Mouse (Mus musculus) spleen, postnatal 36 days (tissue): Measurements from ENCODE around the gene Cela1.
A peak's percentile ranks its signal among the peaks of the same experiment; 100 is the strongest.

Source experiments
- DNase-seq, 2 experiments: peaks; one replicate each; pipeline ENCODE4 v3.0.0; 2022; ENCODE audit warnings: low spot score in 2 of 2, mixed read lengths in 1 of 2

Cela1 gene

DNA sequence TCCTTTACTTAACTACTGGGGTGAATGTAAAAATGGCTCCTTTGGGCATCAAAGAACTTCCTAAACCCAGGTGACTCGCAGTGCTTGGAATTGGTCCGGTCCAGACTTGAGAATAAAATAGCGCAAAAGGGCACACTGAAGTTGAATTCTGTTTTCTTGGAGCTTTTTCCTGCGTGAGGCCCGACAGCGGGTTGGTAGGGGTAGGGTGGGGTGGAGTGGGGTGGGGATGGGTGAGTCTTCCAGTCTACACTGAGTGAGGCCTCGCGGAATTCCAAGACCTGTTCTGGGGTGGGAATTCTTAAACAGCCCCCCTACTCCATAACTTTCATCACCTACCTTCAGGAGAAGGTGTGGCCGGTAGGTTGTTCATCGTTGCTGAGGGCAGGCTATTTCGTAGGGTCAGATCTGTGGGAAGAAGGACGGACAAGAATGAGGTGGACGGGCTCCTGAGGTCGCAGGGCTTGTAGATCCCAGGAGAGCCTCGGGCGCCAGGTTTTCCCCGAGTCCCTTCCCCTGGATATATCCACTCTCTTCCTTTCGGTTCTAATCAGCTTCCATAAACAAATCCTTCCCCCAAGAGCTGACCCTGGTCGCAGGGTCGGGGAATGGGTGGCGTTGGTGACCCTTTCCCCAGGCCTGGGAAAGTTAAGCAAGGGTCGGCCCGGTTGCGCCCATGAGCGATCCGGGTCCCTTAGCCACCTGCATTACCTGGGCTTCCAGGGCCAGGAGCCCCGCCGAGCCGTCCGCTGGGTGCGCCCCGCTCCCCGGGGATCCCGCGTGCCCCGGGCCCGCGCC, 51.7 kb downstream of the Cela1 start:
- no peak for DNase-seq

DNA sequence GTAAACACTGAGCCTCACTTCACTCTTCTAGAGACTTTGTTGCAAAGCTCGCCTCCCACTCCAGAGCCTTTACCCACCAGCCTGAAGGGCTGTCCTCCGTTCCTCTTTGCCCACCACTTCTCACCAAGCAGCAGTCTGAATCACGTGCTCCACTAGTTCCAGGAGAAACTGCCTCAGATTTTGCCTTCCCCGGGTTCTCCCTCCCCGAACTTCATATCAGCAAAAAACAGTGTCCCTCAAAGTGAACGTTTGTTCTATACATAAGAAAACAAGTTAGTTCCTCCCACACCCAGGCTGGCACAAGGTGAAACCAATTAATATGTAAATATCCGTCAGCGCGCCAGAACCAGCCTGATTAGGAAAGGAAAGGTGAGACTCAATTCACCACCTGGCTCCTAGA, 52.5 kb downstream of the Cela1 start:
- no peak for DNase-seq

DNA sequence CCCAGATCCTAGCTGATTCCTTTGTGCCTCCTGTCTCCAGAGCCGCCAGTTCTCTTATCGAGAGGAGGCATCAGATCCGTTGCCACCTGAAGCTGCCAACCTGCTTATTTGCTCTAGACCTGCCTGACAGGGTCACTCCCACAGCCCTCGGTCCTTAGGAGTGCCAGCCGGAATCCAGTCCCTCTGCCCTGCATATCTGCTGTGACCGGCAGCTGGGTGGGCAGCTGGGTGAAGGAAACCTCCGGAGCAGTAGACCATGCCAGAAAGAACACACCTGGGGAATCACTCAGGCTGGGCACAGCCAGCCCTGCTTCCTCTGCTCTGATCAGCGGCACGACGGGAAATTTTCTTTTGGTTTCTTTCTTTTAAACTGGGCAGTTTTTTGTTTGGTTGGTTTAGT, 54.4 kb downstream of the Cela1 start:
- DNase-seq: peak; percentile 29 to 38

DNA sequence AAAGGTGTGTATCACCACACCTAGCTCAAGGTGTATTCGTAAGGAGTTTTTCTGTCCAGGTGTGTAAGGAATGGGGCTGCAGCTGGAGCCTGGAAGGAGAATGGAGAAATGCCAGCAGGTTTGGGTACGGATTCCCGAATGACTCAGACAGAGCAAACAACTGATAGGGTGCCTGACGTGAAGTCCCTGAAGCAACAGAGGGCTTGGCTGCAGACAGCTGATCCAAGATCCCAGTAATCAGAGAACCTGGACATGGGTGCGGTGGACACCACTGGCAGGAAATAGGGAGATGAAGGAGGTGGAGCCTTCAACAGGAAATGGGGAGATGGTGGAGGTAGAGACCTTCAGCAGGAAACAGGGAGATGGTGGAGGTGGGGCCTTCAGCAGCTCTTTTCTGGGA, 55.4 kb downstream of the Cela1 start:
- DNase-seq: no peak

DNA sequence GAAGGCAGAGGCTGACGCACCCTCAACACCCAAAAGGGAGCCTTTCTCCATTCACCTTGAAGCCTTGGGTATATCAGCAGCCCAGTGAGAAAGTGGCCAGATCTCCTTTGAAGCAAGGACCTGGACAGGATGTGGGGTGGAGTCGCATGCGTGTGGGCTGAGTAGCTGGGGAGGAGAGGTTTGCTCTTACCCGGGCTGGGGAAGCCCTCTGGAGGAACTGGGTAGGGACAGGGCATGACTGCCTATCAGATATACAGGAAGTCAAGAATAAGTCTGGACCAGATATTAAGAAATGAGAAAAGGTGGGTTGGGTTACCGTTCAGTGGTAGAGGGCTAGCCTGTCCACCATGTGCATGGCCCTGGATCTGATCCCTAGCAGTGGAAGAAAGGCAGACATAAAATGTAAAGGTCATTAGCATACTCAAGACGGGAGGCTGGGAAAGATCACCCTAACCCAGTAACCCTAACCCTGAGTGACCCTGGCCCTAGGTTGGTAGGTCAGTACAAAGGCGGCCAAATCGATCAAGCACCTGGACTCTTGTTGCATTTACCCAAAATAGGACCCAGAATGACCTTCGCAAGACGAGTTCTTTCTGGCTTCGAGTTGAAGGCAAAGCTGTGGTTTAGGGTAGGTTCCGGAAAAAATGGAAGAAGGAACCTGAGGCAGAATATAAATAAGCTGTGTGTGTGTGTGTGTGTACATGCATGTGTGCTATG, 56.1 kb downstream of the Cela1 start:
- DNase-seq: no peak

DNA sequence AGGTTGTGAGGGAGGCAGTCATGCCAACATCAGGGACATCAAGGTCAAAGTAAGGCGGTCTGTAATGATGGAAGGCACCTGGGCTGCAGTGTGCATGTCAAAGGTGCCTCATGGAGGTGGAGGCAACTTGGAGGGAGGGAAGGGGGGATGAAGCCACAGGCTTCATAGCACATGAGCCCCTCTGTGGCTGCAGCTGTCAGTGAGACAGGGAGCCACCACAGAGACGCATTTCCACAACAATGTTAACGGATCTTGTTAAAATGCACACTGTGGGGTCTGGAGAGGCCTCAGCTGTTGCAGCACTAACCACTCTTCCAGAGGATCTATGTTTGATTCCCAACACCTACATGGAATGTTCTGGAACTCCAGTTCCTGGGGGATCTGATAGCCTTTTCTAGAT, 57.6 kb downstream of the Cela1 start:
- no peak for DNase-seq

DNA sequence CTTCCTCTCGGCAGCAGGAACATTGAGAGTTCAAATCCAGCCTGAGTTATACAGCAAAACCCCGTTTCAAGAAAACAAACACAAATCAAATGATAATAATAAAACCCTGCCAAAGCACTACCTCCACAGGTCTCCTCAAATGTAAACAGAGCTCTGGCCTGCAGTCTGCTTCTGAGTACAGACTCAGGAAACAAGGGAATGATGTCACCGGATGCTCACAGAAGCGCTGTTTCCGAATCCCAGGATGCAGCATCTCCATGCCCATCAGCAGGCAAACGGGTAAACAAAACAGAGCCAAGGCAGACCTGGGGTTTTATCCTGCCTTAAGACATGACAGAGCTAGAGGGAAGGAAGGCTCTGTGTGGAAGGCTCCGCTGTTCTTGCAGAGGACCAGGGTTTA, 58.9 kb downstream of the Cela1 start:
- DNase-seq: no peak

DNA sequence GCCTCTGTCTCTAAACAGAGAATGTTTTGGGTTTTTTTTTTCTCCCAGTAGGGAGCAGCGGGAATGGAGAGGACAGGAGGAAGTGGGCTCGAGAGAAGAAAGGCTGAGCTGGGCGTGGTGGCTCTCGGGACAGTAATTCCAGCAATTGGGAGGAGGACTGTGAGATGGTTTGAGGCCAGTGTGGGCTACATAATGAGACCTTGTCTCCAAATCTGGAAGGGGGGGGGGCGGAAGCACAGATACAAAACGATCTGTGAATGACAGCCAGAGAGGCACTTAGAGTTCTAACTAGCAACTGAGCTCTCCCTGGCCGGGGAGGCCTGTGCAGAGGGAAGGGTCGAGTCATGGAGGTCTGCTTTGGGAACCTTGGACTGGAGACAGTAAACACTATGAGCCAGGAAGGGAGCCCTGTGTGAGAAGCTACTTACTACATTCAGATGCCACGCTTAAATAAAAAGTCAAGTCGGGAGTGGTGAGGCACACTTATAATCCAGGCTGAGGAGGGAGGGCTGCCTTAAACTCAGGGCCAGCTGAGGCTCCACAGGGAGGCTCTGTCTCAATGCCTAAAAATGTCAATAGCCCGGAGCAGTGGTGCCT, 59.8 kb downstream of the Cela1 start:
- no peak for DNase-seq

DNA sequence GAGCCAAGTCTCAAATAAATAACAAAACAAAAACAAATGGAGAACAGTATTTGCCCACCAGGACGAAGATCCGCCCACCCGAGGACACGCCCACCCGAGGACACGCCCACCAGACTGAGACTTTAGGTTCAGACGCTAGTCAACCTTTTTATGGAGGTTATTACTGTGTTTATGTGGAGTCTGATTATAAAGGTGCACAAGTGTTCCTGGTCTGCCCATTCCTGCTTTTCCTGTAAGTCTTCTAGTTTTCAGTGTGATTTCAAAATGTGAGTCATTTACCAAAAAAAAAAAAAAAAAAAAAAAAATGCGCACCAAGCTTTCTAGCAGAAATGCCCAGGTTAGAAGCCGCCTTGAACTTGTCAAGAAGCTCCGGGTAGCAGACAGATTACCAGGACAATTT, 60.4 kb downstream of the Cela1 start:
- no peak for DNase-seq

DNA sequence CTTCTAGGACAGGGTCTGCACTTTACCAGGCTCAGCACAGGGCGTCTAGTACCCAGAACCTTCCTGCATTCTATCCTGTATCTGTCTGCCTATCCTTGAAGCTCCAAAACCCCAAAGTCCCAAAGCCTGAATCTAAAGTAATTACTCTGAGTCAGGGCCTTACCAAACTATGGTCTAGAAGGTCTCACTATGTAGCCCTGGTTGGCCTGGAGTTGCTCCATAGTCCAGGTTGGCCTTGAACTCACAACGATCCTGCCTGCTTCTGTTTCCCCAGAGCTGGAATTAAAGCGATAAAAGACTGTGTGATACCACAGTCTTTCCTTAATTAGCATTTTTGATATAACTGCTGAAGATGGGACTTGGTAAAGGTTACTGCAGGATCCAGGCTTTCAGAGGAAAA, 63.3 kb downstream of the Cela1 start:
- DNase-seq: no peak
